In the genomic region with DNA sequence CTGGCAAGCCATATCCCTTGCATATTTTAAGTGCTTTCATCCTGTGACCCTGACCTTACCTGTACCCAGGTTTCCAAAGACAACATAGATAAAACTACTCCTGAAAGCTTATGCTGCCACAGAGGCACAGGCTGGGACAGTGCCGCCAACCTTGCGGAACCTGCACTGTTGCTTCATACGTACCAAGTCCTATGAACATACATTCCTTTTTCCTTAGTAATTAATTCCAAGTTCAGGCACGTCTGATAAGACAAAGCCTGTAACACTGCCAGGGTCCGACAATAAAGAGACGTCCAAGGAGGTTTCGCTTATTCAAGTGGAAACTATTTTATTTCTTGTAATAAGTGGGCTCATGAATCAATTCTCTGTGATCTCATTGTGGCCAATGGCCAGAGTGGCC, we compare ENCODE assay signal across 10 mouse cellular contexts.
A peak's percentile ranks its signal among the peaks of the same experiment; 100 is the strongest.
DNase-seq lines count a peak whose midpoint lies in the region; ATAC-seq lines count a peak whose summit lies in the region.
"Had no signal": no experiment of that assay in that cellular context is flagged by ENCODE, and none has a peak within 500 bp of the region (broad histone marks: within the 10 kb centered on the region; RNA-seq: fewer than 3 reads in every experiment).

No protein-coding gene starts in this region.

- no peak overlapping the region for H3K4me3 ChIP-seq in lung, embryonic 15.5 days
- H3K4me3 ChIP-seq: hindbrain, embryonic 12.5 days; neural tube, embryonic 12.5 days had no signal

- H3K27ac ChIP-seq in lung, embryonic 15.5 days, result no peak overlapping the region
- H3K27ac ChIP-seq: hindbrain, embryonic 12.5 days; neural tube, embryonic 12.5 days had no signal

- no peaks in the 10 kb centered on the region for H3K36me3 ChIP-seq in lung, embryonic 15.5 days
- H3K36me3 ChIP-seq: hindbrain, embryonic 12.5 days; neural tube, embryonic 12.5 days had no signal

- H3K9me3 ChIP-seq in lung, embryonic 15.5 days, result no peaks in the 10 kb centered on the region
- H3K9me3 ChIP-seq: hindbrain, embryonic 12.5 days; neural tube, embryonic 12.5 days had no signal

- peak; percentile 67; the same call in 1 of the 2 replicates for ATAC-seq in lung, embryonic 15.5 days (ENCODE audit: borderline replicate concordance, extremely low read depth, low FRiP score, low TSS enrichment)

- H3K9ac ChIP-seq in lung, embryonic 15.5 days, result no peak overlapping the region
- H3K9ac ChIP-seq: hindbrain, embryonic 12.5 days; neural tube, embryonic 12.5 days had no signal

- peaks cover 5% of the 10 kb centered on the region for H3K4me1 ChIP-seq in lung, embryonic 15.5 days

- intact Hi-C loops in heart, postnatal 25 days (cut with DNase I), result no loop called here

- H3K4me2 ChIP-seq in lung, embryonic 15.5 days, result no peak overlapping the region; the same call in 1 of the 2 replicates
- H3K4me2 ChIP-seq: hindbrain, embryonic 12.5 days; neural tube, embryonic 12.5 days had no signal

- no peaks in the 10 kb centered on the region for H3K27me3 ChIP-seq in lung, embryonic 15.5 days
- H3K27me3 ChIP-seq: hindbrain, embryonic 12.5 days; neural tube, embryonic 12.5 days had no signal

- DNase-seq in embryo, embryonic 10.5 days (ENCODE audit: low spot score), result peak; percentile 16
- no peak for DNase-seq in embryo, embryonic 10 days (ENCODE audit: low spot score)
- peak; percentile 48 for DNase-seq in adrenal gland, postnatal 14 days
- DNase-seq in heart, postnatal 25 days (ENCODE audit: low spot score), result peak; percentile 7
- DNase-seq in cerebellum, postnatal 14 days, result no peak
- DNase-seq in spleen, postnatal 36 days (ENCODE audit: low spot score in 2 of 2), result no peak
- DNase-seq in left cerebral cortex, adult 11 months (ENCODE audit: low spot score), result no peak

- WGBS in lung, embryonic 15.5 days, result 28% methylated on average over 7 of the region's 7 CpGs

Comparison
In these comparisons a context has a peak if more than half of its experiments do, and no peak if none do; other contexts are left out.
1. DNase-seq: peak in embryo, embryonic 10.5 days (single experiment), adrenal gland, postnatal 14 days (single experiment) and heart, postnatal 25 days (single experiment); none in embryo, embryonic 10 days (single experiment), cerebellum, postnatal 14 days (0 of 2), spleen, postnatal 36 days (0 of 2) and left cerebral cortex, adult 11 months (single experiment).